Mouse (Mus musculus) hindbrain, embryonic 16.5 days (tissue): ENCODE data around the gene Crebbp. TPM values are rescaled to one million over a fixed set of nuclear protein-coding genes. Genes with fewer than 3 reads are reported as not detected.
"Not testable (repeated sequence)": the region's sequence is repeated elsewhere in the genome, so short reads cannot be mapped to it uniquely, and the experiment has no call there.

Experiments used
- ATAC-seq: fragments of 200-750 bp; cut with Nextera tagmentation; 2 replicates; pipeline ENCODE4 v1.8.0; 2017; ENCODE audit warnings: moderate TSS enrichment, moderate library complexity
- H3K27ac ChIP-seq: fragments of 300-500 bp; sonication (generic); 2 replicates; pipeline ENCODE4 v1.5.1; 2014; ENCODE audit warnings: low read depth, mild to moderate bottlenecking, control low read depth, low read length, moderate library complexity
- H3K27me3 ChIP-seq: fragments of 300-500 bp; sonication (generic); replicated peaks from 2 replicates; pipeline ENCODE4 v1.6.1; 2014; ENCODE audit warnings: low read length; ENCODE audit not compliant: control insufficient read depth, insufficient read depth
- H3K36me3 ChIP-seq: fragments of 300-500 bp; sonication (generic); 2 replicates; pipeline ENCODE4 v1.6.1; 2014; ENCODE audit warnings: mild to moderate bottlenecking, low read length, moderate library complexity, mixed read lengths; ENCODE audit not compliant: control insufficient read depth, insufficient read depth
- H3K4me1 ChIP-seq: fragments of 300-500 bp; sonication (generic); 2 replicates; pipeline ENCODE4 v1.6.1; 2014; ENCODE audit warnings: low read depth, low read length; ENCODE audit not compliant: control insufficient read depth, insufficient read depth
- H3K4me2 ChIP-seq: fragments of 300-500 bp; sonication (generic); 2 replicates; pipeline ENCODE4 v1.6.1; 2014; ENCODE audit warnings: mild to moderate bottlenecking, low read length, control low read depth, moderate library complexity
- H3K4me3 ChIP-seq: fragments of 300-500 bp; sonication (generic); 2 replicates; pipeline ENCODE4 v1.5.1; 2014; ENCODE audit warnings: mild to moderate bottlenecking, low read length, control low read depth, moderate library complexity
- H3K9ac ChIP-seq: fragments of 300-500 bp; sonication (generic); 2 replicates; pipeline ENCODE4 v1.6.1; 2014; ENCODE audit warnings: low read depth, mild to moderate bottlenecking, control low read depth, low read length, moderate library complexity
- H3K9me3 ChIP-seq: fragments of 300-500 bp; sonication (generic); 2 replicates; pipeline ENCODE4 v1.6.1; 2014; ENCODE audit warnings: mild to moderate bottlenecking, low read length, moderate library complexity; ENCODE audit not compliant: control insufficient read depth
- WGBS: fragments of 180-500 bp; shearing (Covaris S2); extraction: QIAGEN DNeasy Blood & Tissue Kit; methylation state at CpG from one replicate; pipeline ENCODE4 v1.1.7; 2014; 5-methylcytosine and 5-hydroxymethylcytosine counted together
- polyA plus RNA-seq: library from polyadenylated mRNA; unstranded; fragments of >200 nt; fragmentation: Nextera tagmentation; extraction: Ambion mirVana; gene quantifications from 2 replicates; pipeline ENCODE4 v1.2.1, GENCODE M21; 2015

Gene Crebbp
- polyA plus RNA-seq, 1 experiment from 2014 or later = 30.7 TPM

- no peak for ATAC-seq
- Histone ChIP-seq H3K27ac (no peak overlapping the region), H3K4me3 (no peak overlapping the region), H3K4me2 (no peak overlapping the region), H3K36me3 (peaks cover 34% of the 10 kb centered on the region), H3K27me3 (no peaks in the 10 kb centered on the region), H3K9me3 (no peaks in the 10 kb centered on the region), H3K4me1 (no peaks in the 10 kb centered on the region), H3K9ac (no peak overlapping the region)
- 91% methylated on average over 2 of the region's 2 CpGs for WGBS
Measured at GRCm38 (mm10) chr16:4100374-4100773, 113.4 kb downstream of the Crebbp start.

DNA sequence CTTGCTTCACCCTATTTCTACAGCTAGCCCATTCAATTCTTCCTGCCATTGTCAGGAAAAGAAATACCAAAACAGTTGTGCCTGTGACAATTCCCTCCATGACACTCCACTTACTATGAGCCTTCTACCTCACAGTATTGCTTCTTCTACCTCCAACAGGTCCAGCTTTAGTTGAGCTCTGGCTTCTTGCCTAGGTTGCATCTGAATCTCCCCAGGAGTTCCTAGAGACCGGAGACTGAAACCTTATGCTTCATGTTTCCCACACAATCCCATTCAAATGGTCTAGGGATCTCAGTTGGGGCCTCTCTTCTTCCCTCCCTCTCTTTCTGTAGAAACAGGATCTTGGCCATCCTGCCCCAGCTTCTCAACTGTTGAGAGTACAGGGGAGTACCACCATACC is 116.3 kb downstream of the Crebbp start:
- no peak overlapping the region for H3K27ac ChIP-seq
- H3K27me3 ChIP-seq = no peaks in the 10 kb centered on the region
- H3K9me3 ChIP-seq = no peaks in the 10 kb centered on the region
- H3K4me3 ChIP-seq = no peak overlapping the region
- H3K4me2 ChIP-seq = no peak overlapping the region
- no peaks in the 10 kb centered on the region for H3K4me1 ChIP-seq
- H3K36me3 ChIP-seq = peaks cover 53% of the 10 kb centered on the region
- H3K9ac ChIP-seq = no peak overlapping the region
- ATAC-seq = no peak
- WGBS = 93% methylated on average over 1 of the region's 1 CpGs

DNA sequence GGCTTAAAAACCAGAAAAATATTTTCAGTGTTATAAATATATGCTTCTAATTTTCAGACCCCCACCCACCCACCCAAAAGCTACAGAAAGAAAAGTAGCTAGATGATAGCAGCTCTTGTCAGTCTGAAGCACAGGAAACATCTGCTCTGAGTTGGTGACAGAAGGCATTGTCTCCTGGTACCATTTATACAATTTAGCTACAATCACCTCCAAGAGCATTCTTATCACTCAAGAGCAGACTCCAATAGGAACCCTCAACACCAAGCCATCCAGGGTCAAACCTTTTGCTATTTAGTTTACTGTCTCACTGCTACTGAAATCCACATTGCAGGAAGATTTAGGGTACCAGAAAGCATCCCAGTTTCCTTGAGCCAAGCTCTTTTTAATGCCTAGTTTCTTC is 116.9 kb downstream of the Crebbp start:
- no peaks in the 10 kb centered on the region for H3K27me3 ChIP-seq
- ATAC-seq = no peak
- no peak overlapping the region for H3K27ac ChIP-seq

GRCm38 (mm10) chr16:4096141-4096540 is 117.7 kb downstream of the Crebbp start:
- Histone ChIP-seq H3K9me3 (no peaks in the 10 kb centered on the region), H3K36me3 (peaks cover 62% of the 10 kb centered on the region), H3K4me1 (no peaks in the 10 kb centered on the region), H3K27me3 (no peaks in the 10 kb centered on the region), H3K9ac (no peak overlapping the region), H3K27ac (no peak overlapping the region), H3K4me3 (no peak overlapping the region), H3K4me2 (no peak overlapping the region)
- ATAC-seq = no peak
- WGBS = 97% methylated on average over 3 of the region's 3 CpGs

More for the DNA sequence above, 116.9 kb downstream of the Crebbp start:
- H3K4me2 ChIP-seq = no peak overlapping the region
- no peaks in the 10 kb centered on the region for H3K4me1 ChIP-seq
- no peak overlapping the region for H3K9ac ChIP-seq
- peaks cover 57% of the 10 kb centered on the region for H3K36me3 ChIP-seq
- no peak overlapping the region for H3K4me3 ChIP-seq
- H3K9me3 ChIP-seq = no peaks in the 10 kb centered on the region

- Histone ChIP-seq H3K4me3 (no peak overlapping the region), H3K36me3 (peaks cover 65% of the 10 kb centered on the region), H3K9me3 (no peaks in the 10 kb centered on the region), H3K4me2 (no peak overlapping the region), H3K9ac (no peak overlapping the region), H3K27ac (no peak overlapping the region), H3K4me1 (no peaks in the 10 kb centered on the region), H3K27me3 (no peaks in the 10 kb centered on the region)
- no peak for ATAC-seq
- 92% methylated on average over 8 of the region's 8 CpGs for WGBS
Measured at GRCm38 (mm10) chr16:4087214-4087913, 126.4 kb downstream of the Crebbp start.

- Histone ChIP-seq H3K4me1 (no peaks in the 10 kb centered on the region), H3K4me3 (no peak overlapping the region), H3K36me3 (peaks cover 53% of the 10 kb centered on the region), H3K27me3 (no peaks in the 10 kb centered on the region), H3K9ac (no peak overlapping the region), H3K9me3 (no peaks in the 10 kb centered on the region), H3K27ac (no peak overlapping the region), H3K4me2 (no peak overlapping the region)
- WGBS = 93% methylated on average over 9 of the region's 9 CpGs
- ATAC-seq = no peak
Measured at GRCm38 (mm10) chr16:4085851-4086387, 127.9 kb downstream of the Crebbp start.

- WGBS = 96% methylated on average over 7 of the region's 7 CpGs
- no peak overlapping the region for H3K4me2 ChIP-seq
- peaks cover 47% of the 10 kb centered on the region for H3K36me3 ChIP-seq
- H3K27me3 ChIP-seq = no peaks in the 10 kb centered on the region
- no peak overlapping the region for H3K27ac ChIP-seq
- ATAC-seq = no peak
- no peak overlapping the region for H3K4me3 ChIP-seq
- H3K9me3 ChIP-seq = no peaks in the 10 kb centered on the region
- no peaks in the 10 kb centered on the region for H3K4me1 ChIP-seq
- H3K9ac ChIP-seq = no peak overlapping the region
Measured at GRCm38 (mm10) chr16:4085051-4085450, 128.7 kb downstream of the Crebbp start.

GRCm38 (mm10) chr16:4080419-4080818 is 133.4 kb downstream of the Crebbp start:
- WGBS = 75% methylated on average over 3 of the region's 3 CpGs
- H3K4me1 ChIP-seq = peaks cover 12% of the 10 kb centered on the region
- H3K9me3 ChIP-seq, H3K4me3 ChIP-seq, H3K4me2 ChIP-seq, H3K27me3 ChIP-seq, H3K27ac ChIP-seq, H3K9ac ChIP-seq, ATAC-seq: not testable (repeated sequence)
- peaks cover 20% of the 10 kb centered on the region for H3K36me3 ChIP-seq

- Histone ChIP-seq H3K9ac (no peak overlapping the region), H3K36me3 (peaks cover 12% of the 10 kb centered on the region), H3K4me1 (peaks cover 12% of the 10 kb centered on the region), H3K4me3 (no peak overlapping the region), H3K27me3 (no peaks in the 10 kb centered on the region), H3K27ac (no peak overlapping the region), H3K9me3 (no peaks in the 10 kb centered on the region), H3K4me2 (no peak overlapping the region)
- 85% methylated on average over 1 of the region's 1 CpGs for WGBS
- no peak for ATAC-seq
Measured at GRCm38 (mm10) chr16:4079656-4080055, 134.1 kb downstream of the Crebbp start.
